Mouse (Mus musculus) intestine, postnatal 0 days (tissue): ENCODE measurements around the gene Olfr1261. TPM values are rescaled to one million over a fixed set of nuclear protein-coding genes. Genes with fewer than 3 reads are reported as not detected.

ENCODE experiments used
- ATAC-seq: fragments of 200-750 bp; cut with Nextera tagmentation; 2 replicates; pipeline ENCODE4 v1.8.0; 2017; ENCODE audit warnings: mild to moderate bottlenecking, moderate TSS enrichment, moderate library complexity
- H3K27ac ChIP-seq: fragments of 300-500 bp; sonication (generic); 2 replicates; pipeline ENCODE4 v1.5.1; 2014; ENCODE audit warnings: mild to moderate bottlenecking, low read depth, low read length, moderate library complexity
- H3K27me3 ChIP-seq: fragments of 300-500 bp; sonication (generic); replicated peaks from 2 replicates; pipeline ENCODE4 v1.6.1; 2014; ENCODE audit warnings: low read length, mixed read lengths; ENCODE audit not compliant: control insufficient read depth, insufficient read depth
- H3K36me3 ChIP-seq: fragments of 300-500 bp; sonication (generic); 2 replicates; pipeline ENCODE4 v1.6.1; 2014; ENCODE audit warnings: mild to moderate bottlenecking, moderate library complexity; ENCODE audit not compliant: control insufficient read depth, insufficient read depth
- H3K4me1 ChIP-seq: fragments of 300-500 bp; sonication (generic); replicated peaks from 2 replicates; pipeline ENCODE4 v1.6.1; 2014; ENCODE audit warnings: antibody characterized with exemption, low read length, mixed read lengths; ENCODE audit not compliant: control insufficient read depth, insufficient read depth
- H3K4me2 ChIP-seq: fragments of 300-500 bp; sonication (generic); replicated peaks from 2 replicates; pipeline ENCODE4 v1.6.1; 2014; ENCODE audit warnings: low read depth, mild to moderate bottlenecking, moderate library complexity
- H3K4me3 ChIP-seq: fragments of 300-500 bp; sonication (generic); 2 replicates; pipeline ENCODE4 v1.5.1; 2014; ENCODE audit warnings: low read depth, low read length
- H3K9ac ChIP-seq: fragments of 300-500 bp; sonication (generic); 2 replicates; pipeline ENCODE4 v1.6.1; 2014; ENCODE audit warnings: mild to moderate bottlenecking, low read depth, low read length
- H3K9me3 ChIP-seq: fragments of 300-500 bp; sonication (generic); 2 replicates; pipeline ENCODE4 v1.6.1; 2016; ENCODE audit warnings: mixed run types; ENCODE audit not compliant: control insufficient read depth
- CTCF ChIP-seq: sonication (generic); IDR thresholded peaks from 2 replicates; pipeline ENCODE4 v1.5.1; 2016; ENCODE audit warnings: low read depth, mild to moderate bottlenecking, control low read depth, antibody characterized with exemption, moderate library complexity
- polyA plus RNA-seq: library from polyadenylated mRNA; unstranded; fragments of >200 nt; fragmentation: Nextera tagmentation; extraction: Ambion mirVana; gene quantifications from 2 replicates; pipeline ENCODE4 v1.2.1, GENCODE M21; 2015

Gene Olfr1261
- polyA plus RNA-seq, 1 experiment from 2014 or later, result not detected

- no peak within 1 kb of the TSS for H3K9ac ChIP-seq
- no peak for ATAC-seq
- H3K4me1 ChIP-seq, result no peaks in the 10 kb centered on the region
- no peaks in the 10 kb centered on the region for H3K9me3 ChIP-seq
- no peaks in the 10 kb centered on the region for H3K27me3 ChIP-seq
- H3K27ac ChIP-seq, result no peak within 1 kb of the TSS
- no peaks in the 10 kb centered on the region for H3K36me3 ChIP-seq
- H3K4me2 ChIP-seq, result no peak within 1 kb of the TSS
- TF ChIP-seq CTCF, result no peak
- no peak within 1 kb of the TSS for H3K4me3 ChIP-seq
These were observed 44.0 kb downstream of the Olfr1261 start, which contains the start of gene Olfr1265 for GRCm38 (mm10) chr2:90035037-90035436. Gene Olfr1265 (plus strand): TSS chr2:90035337.

Other genes with a start within 250 kb of the Olfr1261 start
- gene Olfr1253, start 234.1 kb upstream of the Olfr1261 start, polyA plus RNA-seq, result not detected in 2 replicates
- gene Olfr1254, start 197.6 kb upstream of the Olfr1261 start, polyA plus RNA-seq, result not detected in 2 replicates
- not detected in 2 replicates for gene Olfr1255, start 179.2 kb upstream of the Olfr1261 start, polyA plus RNA-seq
- gene Olfr1256, start 149.7 kb upstream of the Olfr1261 start, polyA plus RNA-seq, result not detected in 2 replicates
- gene Olfr48, start 143.0 kb upstream of the Olfr1261 start, polyA plus RNA-seq, result not detected in 2 replicates
- not detected in 2 replicates for gene Olfr1257, start 112.8 kb upstream of the Olfr1261 start, polyA plus RNA-seq
- gene Olfr1258, start 63.9 kb upstream of the Olfr1261 start, polyA plus RNA-seq, result 0.04 and 0.05 TPM in 2 replicates
- not detected in 2 replicates for gene Olfr1259, start 42.6 kb upstream of the Olfr1261 start, polyA plus RNA-seq
- not detected in 2 replicates for gene Olfr1260, start 16.9 kb upstream of the Olfr1261 start, polyA plus RNA-seq
- not detected in 2 replicates for gene Olfr1262, start 8.9 kb downstream of the Olfr1261 start, polyA plus RNA-seq
- not detected in 2 replicates for gene Olfr1263, start 20.9 kb downstream of the Olfr1261 start, polyA plus RNA-seq
- gene Olfr1264, start 34.4 kb downstream of the Olfr1261 start, polyA plus RNA-seq, result not detected in 2 replicates
- not detected in 2 replicates for gene Olfr1265, start 44.1 kb downstream of the Olfr1261 start, polyA plus RNA-seq
- not detected in 2 replicates for gene Olfr140, start 72.4 kb downstream of the Olfr1261 start, polyA plus RNA-seq
- not detected in 2 replicates for gene Olfr1269, start 130.2 kb downstream of the Olfr1261 start, polyA plus RNA-seq
- not detected in 2 replicates for gene Olfr32, start 151.1 kb downstream of the Olfr1261 start, polyA plus RNA-seq
- not detected in 2 replicates for gene Olfr1270, start 161.9 kb downstream of the Olfr1261 start, polyA plus RNA-seq
- not detected in 2 replicates for gene Olfr1506, start 233.3 kb downstream of the Olfr1261 start, polyA plus RNA-seq